Mouse (Mus musculus) heart, embryonic 12.5 days (tissue): ENCODE results near the gene Sephs1. TPM values are rescaled to one million over a fixed set of nuclear protein-coding genes. Genes with fewer than 3 reads are reported as not detected.
A peak's percentile ranks its signal among the peaks of the same experiment; 100 is the strongest.

Source experiments
- ATAC-seq: fragments of 200-750 bp; cut with Nextera tagmentation; 2 replicates; pipeline ENCODE4 v1.8.0; 2017; ENCODE audit warnings: moderate TSS enrichment, moderate library complexity; ENCODE audit not compliant: insufficient number of reproducible peaks, low FRiP score
- H3K27ac ChIP-seq: fragments of 300-500 bp; sonication (generic); 2 replicates; pipeline ENCODE4 v1.5.1; 2016; ENCODE audit warnings: mild to moderate bottlenecking, moderate library complexity; ENCODE audit not compliant: poor library complexity, severe bottlenecking
- H3K27me3 ChIP-seq: fragments of 300-500 bp; sonication (generic); replicated peaks from 2 replicates; pipeline ENCODE4 v1.6.1; 2016; ENCODE audit warnings: mild to moderate bottlenecking, moderate library complexity
- H3K36me3 ChIP-seq: fragments of 300-500 bp; sonication (generic); 2 replicates; pipeline ENCODE4 v1.6.1; 2016; ENCODE audit warnings: mild to moderate bottlenecking, moderate library complexity
- H3K4me1 ChIP-seq: fragments of 300-500 bp; sonication (generic); replicated peaks from 2 replicates; pipeline ENCODE4 v1.6.1; 2016; ENCODE audit warnings: mild to moderate bottlenecking
- H3K4me2 ChIP-seq: fragments of 300-500 bp; sonication (generic); 2 replicates; pipeline ENCODE4 v1.6.1; 2016; ENCODE audit warnings: mild to moderate bottlenecking, moderate library complexity
- H3K4me3 ChIP-seq: fragments of 300-500 bp; sonication (generic); 2 replicates; pipeline ENCODE4 v1.5.1; 2016; ENCODE audit warnings: mild to moderate bottlenecking
- H3K9ac ChIP-seq: fragments of 300-500 bp; sonication (generic); 2 replicates; pipeline ENCODE4 v1.6.1; 2016; ENCODE audit warnings: mild to moderate bottlenecking, moderate library complexity
- H3K9me3 ChIP-seq: fragments of 300-500 bp; sonication (generic); replicated peaks from 2 replicates; pipeline ENCODE4 v1.6.1; 2016; ENCODE audit warnings: mild to moderate bottlenecking, moderate library complexity
- WGBS: fragments of 180-500 bp; shearing (Covaris S2); methylation state at CpG from one replicate; pipeline ENCODE4 v1.1.7; 2016; 5-methylcytosine and 5-hydroxymethylcytosine counted together
- polyA plus RNA-seq: library from polyadenylated mRNA; unstranded; fragments of >200 nt; fragmentation: Nextera tagmentation; extraction: Ambion mirVana; gene quantifications from 2 replicates; pipeline ENCODE4 v1.2.1, GENCODE M21; 2016

The Sephs1 gene
- polyA plus RNA-seq, 1 experiment from 2014 or later, result 58.4 TPM

DNA sequence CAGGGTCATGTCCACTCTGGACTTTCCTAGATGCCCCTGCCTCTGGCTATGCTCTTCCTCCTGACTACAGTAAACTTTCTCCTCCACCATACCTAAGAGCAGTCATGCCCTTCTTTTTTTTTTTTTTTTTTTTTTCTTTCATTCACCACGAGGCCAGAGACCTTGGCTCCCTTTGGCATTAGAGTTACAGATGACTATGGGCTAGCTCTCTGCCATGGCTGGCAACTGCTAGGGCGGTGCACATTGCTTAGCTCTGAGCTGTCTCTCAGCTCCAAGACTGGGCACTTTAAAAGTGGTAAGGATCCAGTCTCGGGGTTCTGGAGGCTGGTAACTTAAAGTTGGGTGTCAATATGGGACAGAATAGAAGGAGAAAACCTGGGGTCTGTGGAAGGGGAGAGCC, 5.2 kb upstream of the Sephs1 start:
- Histone ChIP-seq H3K4me1 (peaks cover 8% of the 10 kb centered on the region), H3K4me2 (no peak overlapping the region), H3K9ac (no peak overlapping the region), H3K27me3 (no peaks in the 10 kb centered on the region), H3K4me3 (no peak overlapping the region), H3K36me3 (no peaks in the 10 kb centered on the region), H3K27ac (no peak overlapping the region), H3K9me3 (no peaks in the 10 kb centered on the region)
- 67% methylated on average over 3 of the region's 3 CpGs for WGBS
- ATAC-seq, result no peak

DNA sequence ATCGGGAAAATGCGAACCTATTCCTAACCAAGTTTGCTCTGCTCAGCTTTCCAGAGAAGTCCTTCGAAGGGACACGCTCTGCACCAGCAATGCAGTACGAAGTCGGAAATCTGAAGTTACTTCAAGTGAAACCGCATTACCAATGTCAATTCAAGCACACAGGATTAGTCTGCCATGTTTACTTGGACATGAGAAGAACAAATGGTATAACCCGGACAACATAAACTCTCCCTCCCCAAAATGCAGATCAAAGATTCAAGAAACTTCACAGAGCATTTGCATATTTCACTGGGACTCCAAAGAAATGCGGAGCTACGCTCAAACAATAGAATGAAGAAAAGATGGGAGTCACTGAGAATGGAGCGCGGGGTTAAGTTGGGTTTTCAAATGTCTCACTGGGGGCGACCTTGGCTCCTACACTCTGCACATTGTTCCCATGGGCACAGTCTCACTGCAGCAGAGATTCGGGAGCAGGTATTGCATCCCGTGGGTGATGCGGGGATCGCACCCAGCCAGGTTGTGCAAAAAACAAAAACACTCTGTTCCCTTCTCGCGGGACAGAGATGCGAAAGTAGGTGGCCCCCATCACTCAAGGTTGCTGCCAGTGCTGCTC, 521 bp upstream of the Sephs1 start:
- WGBS, result 5% methylated on average over 20 of the region's 20 CpGs
- Histone ChIP-seq H3K4me1 (peaks cover 20% of the 10 kb centered on the region), H3K36me3 (peaks cover 11% of the 10 kb centered on the region), H3K27me3 (no peaks in the 10 kb centered on the region), H3K9ac (peak overlapping the region; percentile 98), H3K27ac (peak overlapping the region; percentile 100), H3K4me2 (peak overlapping the region; percentile 93), H3K9me3 (no peaks in the 10 kb centered on the region), H3K4me3 (peak overlapping the region; percentile 94)
- peak; percentile 16; the same call in 1 of the 2 replicates for ATAC-seq

DNA sequence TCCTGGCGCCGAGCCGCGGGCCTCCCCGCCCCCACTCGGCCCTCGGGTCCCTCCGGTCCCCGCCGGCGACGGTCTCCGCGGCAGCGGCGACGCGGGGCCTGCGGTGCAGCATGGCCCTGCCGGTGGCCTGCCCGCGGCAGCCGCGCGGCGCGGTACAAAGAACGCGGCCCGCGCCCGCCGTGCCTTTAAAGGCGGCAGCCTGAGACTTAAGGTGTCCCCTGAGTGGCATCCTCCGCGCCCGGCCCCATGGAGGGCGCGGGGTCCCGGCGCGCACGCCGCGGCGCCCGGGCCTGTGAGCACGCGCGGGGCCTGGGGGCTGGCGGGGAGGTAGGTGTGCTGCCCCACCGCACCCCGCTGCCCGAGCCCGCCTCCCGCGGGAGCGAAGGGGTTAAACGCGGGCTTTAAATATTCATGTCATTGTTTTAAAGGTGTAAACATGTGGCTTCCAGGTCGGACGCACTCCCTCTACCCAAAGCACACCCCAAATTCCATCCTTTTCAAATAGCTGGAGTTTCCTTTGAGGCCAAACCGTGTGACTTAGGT, 956 bp downstream of the Sephs1 start:
- peak overlapping the region; percentile 98 for H3K9ac ChIP-seq
- H3K4me2 ChIP-seq, result peak overlapping the region; percentile 93
- H3K4me1 ChIP-seq, result peaks cover 20% of the 10 kb centered on the region
- peak overlapping the region; percentile 100 for H3K27ac ChIP-seq
- H3K4me3 ChIP-seq, result peak overlapping the region; percentile 94
- peaks cover 26% of the 10 kb centered on the region for H3K36me3 ChIP-seq
- H3K27me3 ChIP-seq, result no peaks in the 10 kb centered on the region
- WGBS, result under 1% methylated on average over 61 of the region's 63 CpGs
- peak; percentile 53 for ATAC-seq
- no peaks in the 10 kb centered on the region for H3K9me3 ChIP-seq

DNA sequence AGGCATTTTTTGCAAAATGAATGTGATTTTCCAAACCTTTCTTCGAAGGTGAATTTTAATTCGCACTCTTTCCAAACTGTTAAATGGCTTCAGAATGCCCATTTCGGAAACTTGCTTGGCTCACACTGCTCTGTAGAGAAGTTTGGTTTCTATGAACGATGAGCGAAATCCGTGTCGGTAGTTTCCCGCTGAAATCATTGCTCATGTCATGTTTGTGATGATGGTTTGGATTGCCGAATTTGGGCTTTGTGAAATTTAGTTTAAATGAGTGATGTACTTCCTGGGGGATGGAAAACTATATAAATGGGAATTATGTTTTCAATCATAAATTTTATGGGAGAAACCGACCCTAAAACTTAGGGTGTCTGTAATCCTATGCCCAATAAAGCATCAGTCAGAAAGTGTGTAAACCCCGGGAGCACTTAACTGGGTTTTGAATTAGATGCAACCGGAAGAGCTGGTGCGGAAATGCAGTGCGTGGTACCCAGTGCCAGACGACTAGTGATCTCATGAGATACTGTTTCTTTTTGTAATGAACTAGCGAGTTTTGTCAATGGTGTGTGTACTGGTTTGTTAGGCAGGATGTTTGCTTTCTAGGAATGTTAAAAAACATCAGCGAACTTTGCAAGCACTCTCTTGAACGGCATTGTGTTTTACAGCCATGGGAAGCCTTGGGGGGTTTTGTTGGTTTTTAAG, 1.8 kb downstream of the Sephs1 start:
- Histone ChIP-seq H3K27me3 (no peaks in the 10 kb centered on the region), H3K9me3 (no peaks in the 10 kb centered on the region), H3K9ac (peak overlapping the region; percentile 98), H3K4me1 (peaks cover 20% of the 10 kb centered on the region), H3K4me2 (peak overlapping the region; percentile 93), H3K36me3 (peaks cover 35% of the 10 kb centered on the region), H3K4me3 (peak overlapping the region; percentile 94), H3K27ac (peak overlapping the region; percentile 100)
- ATAC-seq, result no peak
- WGBS, result 3% methylated on average over 18 of the region's 18 CpGs

DNA sequence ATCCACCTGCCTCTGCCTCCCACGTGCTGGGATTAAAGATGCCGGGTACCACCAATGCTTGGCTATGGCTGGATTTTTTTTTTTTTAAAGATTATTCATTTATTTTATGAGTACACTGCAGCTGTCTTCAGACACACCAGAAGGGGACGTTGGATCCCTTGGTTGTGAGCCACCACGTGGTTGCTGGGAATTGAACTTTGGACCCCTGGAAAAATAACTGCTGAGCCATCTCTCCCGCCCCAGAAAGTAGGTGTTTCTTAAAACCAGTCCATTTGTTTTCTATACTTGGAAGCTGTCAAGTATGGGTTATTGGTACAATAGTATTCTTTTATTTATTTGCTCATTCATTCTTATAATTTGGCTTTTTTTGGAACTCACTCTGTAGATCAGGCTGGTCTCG, 5.5 kb downstream of the Sephs1 start:
- H3K9ac ChIP-seq, result no peak overlapping the region
- no peak for ATAC-seq
- H3K9me3 ChIP-seq, result no peaks in the 10 kb centered on the region
- no peak overlapping the region for H3K4me3 ChIP-seq
- no peak overlapping the region for H3K27ac ChIP-seq
- H3K36me3 ChIP-seq, result peaks cover 69% of the 10 kb centered on the region
- H3K4me2 ChIP-seq, result no peak overlapping the region
- peaks cover 13% of the 10 kb centered on the region for H3K4me1 ChIP-seq
- WGBS, result 90% methylated on average over 6 of the region's 6 CpGs
- H3K27me3 ChIP-seq, result no peaks in the 10 kb centered on the region

DNA sequence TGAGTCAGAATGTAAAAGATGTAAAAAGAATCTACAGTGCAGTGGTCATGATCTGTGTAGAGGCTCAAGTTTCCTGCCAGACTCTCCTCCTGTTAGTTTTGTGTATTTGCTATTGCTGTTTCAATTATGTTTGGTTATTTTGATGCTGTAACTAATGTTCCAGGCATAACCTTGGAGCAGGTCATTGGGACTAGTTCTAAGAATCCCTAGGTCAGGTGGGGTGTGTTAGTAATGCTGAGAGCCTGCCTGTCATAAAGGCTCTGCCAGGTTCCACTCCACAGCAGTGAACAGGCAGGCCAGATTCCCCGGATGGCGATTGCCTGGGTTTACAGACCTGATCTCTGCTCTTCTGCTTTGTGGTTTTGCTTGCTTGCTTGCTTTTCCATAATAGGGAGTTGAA, 14.2 kb downstream of the Sephs1 start:
- Histone ChIP-seq H3K27me3 (no peaks in the 10 kb centered on the region), H3K9ac (no peak overlapping the region), H3K4me2 (no peak overlapping the region), H3K27ac (no peak overlapping the region), H3K4me3 (no peak overlapping the region), H3K9me3 (no peaks in the 10 kb centered on the region), H3K36me3 (peaks cover 88% of the 10 kb centered on the region), H3K4me1 (no peaks in the 10 kb centered on the region)
- ATAC-seq, result no peak
- 84% methylated on average over 2 of the region's 2 CpGs for WGBS

DNA sequence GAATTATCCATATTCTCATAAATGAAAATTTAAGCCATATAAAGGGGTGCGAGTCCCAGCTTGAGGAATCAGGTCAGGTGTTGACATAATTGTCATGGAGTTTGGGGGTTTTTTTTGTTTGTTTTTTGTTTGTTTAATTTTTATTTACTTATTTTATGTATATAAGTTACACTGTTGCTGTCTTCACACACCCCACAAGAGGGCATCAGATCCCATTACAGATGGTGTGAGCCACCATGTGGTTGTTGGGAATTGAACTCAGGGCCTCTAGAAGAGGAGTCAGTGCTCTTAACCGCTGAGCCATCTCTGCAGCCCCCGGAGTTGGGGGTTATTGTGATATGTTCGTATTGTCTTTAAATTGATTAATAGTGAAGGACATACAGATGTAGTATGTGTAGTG, 15.6 kb downstream of the Sephs1 start:
- Histone ChIP-seq H3K4me1 (no peaks in the 10 kb centered on the region), H3K9me3 (no peaks in the 10 kb centered on the region), H3K4me2 (no peak overlapping the region), H3K4me3 (no peak overlapping the region), H3K27me3 (no peaks in the 10 kb centered on the region), H3K27ac (no peak overlapping the region), H3K36me3 (peaks cover 90% of the 10 kb centered on the region), H3K9ac (no peak overlapping the region)
- 93% methylated on average over 4 of the region's 4 CpGs for WGBS
- no peak for ATAC-seq

DNA sequence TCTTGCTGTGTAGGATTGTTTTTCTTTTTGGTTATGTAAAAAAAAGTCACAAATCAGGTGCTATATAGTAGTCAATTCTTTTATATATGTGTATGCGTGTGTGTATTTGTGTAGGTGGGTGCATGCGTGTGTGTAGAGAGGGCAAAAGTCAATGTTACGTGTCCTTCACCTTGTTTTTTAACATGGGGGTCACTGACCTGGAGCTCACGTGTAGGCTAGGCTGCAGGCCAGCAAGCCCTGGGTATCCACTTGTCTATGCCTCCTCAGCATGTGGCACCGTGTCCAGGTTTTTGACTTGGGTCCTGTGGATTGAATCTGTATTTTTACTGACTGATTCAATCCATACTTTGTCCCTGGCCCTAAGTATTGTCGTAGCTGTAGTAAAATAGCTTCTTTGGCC, 19.3 kb downstream of the Sephs1 start:
- no peaks in the 10 kb centered on the region for H3K9me3 ChIP-seq
- no peaks in the 10 kb centered on the region for H3K4me1 ChIP-seq
- H3K9ac ChIP-seq, result no peak overlapping the region
- no peak overlapping the region for H3K27ac ChIP-seq
- no peak overlapping the region for H3K4me2 ChIP-seq
- ATAC-seq, result no peak
- no peak overlapping the region for H3K4me3 ChIP-seq
- 89% methylated on average over 6 of the region's 6 CpGs for WGBS
- no peaks in the 10 kb centered on the region for H3K27me3 ChIP-seq
- peaks cover 85% of the 10 kb centered on the region for H3K36me3 ChIP-seq

DNA sequence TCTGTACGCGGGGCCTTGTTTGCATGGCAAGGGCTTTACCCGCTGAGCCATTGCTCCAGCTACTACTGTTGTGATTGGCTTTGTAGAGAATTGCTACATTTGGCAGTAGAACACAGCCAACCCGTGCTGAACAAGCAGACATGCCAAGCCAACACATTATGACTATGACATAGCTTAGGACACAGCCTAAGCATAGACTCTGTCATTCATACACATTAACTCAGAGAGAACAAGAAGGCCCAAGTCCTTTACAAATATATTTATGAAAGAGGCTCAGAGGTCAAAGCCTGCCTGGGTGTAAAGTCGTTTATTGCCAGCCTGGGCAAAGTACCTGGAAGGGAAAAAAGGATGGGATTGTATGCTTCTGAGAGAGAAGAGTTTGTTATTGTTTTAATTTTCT, 21.0 kb downstream of the Sephs1 start:
- 93% methylated on average over 5 of the region's 5 CpGs for WGBS
- no peaks in the 10 kb centered on the region for H3K27me3 ChIP-seq
- H3K4me2 ChIP-seq, result no peak overlapping the region
- H3K4me1 ChIP-seq, result no peaks in the 10 kb centered on the region
- no peak overlapping the region for H3K27ac ChIP-seq
- H3K9me3 ChIP-seq, result no peaks in the 10 kb centered on the region
- H3K9ac ChIP-seq, result no peak overlapping the region
- no peak for ATAC-seq
- H3K4me3 ChIP-seq, result no peak overlapping the region
- H3K36me3 ChIP-seq, result peaks cover 85% of the 10 kb centered on the region

DNA sequence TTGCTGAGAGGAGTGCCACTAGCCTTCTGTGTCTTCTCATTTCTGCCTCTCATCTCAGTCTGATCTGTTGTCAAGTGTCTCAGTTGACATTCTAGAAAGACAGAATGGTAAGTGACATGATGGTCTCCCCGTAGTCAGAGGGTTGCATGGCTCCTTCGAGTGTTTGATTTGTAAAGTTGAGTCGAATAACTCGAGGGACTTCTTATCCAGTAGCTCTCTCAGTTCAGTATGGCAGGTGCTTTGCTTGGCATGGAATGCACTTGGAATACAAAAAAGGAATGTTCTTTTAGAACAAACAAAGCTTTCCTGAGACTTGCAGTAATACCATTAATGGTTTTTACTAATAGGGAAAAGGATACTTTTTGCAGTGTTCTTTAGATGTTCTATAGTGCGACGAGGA, 25.8 kb downstream of the Sephs1 start:
- Histone ChIP-seq H3K4me1 (no peaks in the 10 kb centered on the region), H3K4me2 (no peak overlapping the region), H3K4me3 (no peak overlapping the region), H3K9me3 (peaks cover 1% of the 10 kb centered on the region), H3K36me3 (peaks cover 60% of the 10 kb centered on the region), H3K27ac (no peak overlapping the region), H3K27me3 (no peaks in the 10 kb centered on the region), H3K9ac (no peak overlapping the region)
- ATAC-seq, result no peak
- 87% methylated on average over 6 of the region's 6 CpGs for WGBS

DNA sequence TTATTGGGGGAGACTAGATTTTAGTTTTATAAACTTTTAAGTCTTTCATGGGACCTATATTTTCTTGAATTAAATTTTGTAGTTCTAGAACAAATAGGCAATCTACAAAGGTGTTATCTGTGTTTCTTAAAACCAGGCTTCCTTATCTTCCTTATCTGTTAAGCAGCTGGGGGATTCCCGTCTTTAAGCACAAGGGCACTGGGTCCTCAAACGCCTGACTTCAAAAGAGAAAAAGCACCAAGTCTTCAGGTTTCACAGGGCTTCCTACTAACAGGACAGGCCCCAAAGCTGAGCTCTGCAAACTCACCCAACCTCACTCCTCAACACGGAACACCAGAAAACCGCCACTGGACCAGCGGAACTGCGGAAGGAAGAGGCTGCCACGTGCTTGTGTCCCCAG, 26.6 kb downstream of the Sephs1 start:
- H3K36me3 ChIP-seq, result peaks cover 54% of the 10 kb centered on the region
- H3K9me3 ChIP-seq, result peaks cover 7% of the 10 kb centered on the region
- no peak overlapping the region for H3K4me2 ChIP-seq
- ATAC-seq, result no peak
- no peaks in the 10 kb centered on the region for H3K4me1 ChIP-seq
- H3K9ac ChIP-seq, result no peak overlapping the region
- no peak overlapping the region for H3K4me3 ChIP-seq
- no peaks in the 10 kb centered on the region for H3K27me3 ChIP-seq
- WGBS, result 49% methylated on average over 7 of the region's 7 CpGs
- H3K27ac ChIP-seq, result no peak overlapping the region
